Mouse (Mus musculus): ENCODE results near the gene Gm7029. TPM values are rescaled to one million over a fixed set of nuclear protein-coding genes. Genes with fewer than 3 reads are reported as not detected.

Gene Gm7029
- polyA plus RNA-seq, 1 experiment from 2014 or later: not detected

- peak; percentile 97 for ATAC-seq (ENCODE audit: low FRiP score)
- H3K9ac ChIP-seq: peak within 1 kb of the TSS; percentile 95
- DNase-seq (ENCODE audit: low spot score): peak; percentile 99
- peak within 1 kb of the TSS; percentile 89 for H3K27ac ChIP-seq
- H3K4me1 ChIP-seq (replicated peaks; ENCODE audit: control insufficient read depth, insufficient read depth, low read length): peaks cover 8% of the 10 kb centered on the region
- WGBS: under 1% methylated on average over 68 of the region's 68 CpGs
- H3K36me3 ChIP-seq (replicated peaks; ENCODE audit: control insufficient read depth, insufficient read depth): peaks cover 35% of the 10 kb centered on the region
- H3K27me3 ChIP-seq (ENCODE audit: control insufficient read depth, insufficient read depth, low read length): no peaks in the 10 kb centered on the region
- H3K9me3 ChIP-seq (ENCODE audit: control insufficient read depth, low read length): no peaks in the 10 kb centered on the region
- peak within 1 kb of the TSS; percentile 86 for H3K4me3 ChIP-seq (replicated peaks; ENCODE audit: low read length)
- H3K4me2 ChIP-seq (replicated peaks): peak within 1 kb of the TSS; percentile 98
Measured at GRCm38 (mm10) chr17:33909077-33909868, 35.6 kb downstream of the Gm7029 start, which contains the start of gene Daxx. TSS of gene Daxx (plus strand) at chr17:33909414.

GRCm38 (mm10) chr17:33909869-33910250 lies 36.2 kb downstream of the Gm7029 start:
- Histone ChIP-seq H3K4me2 (replicated peaks) (peak overlapping the region; percentile 98), H3K27me3 (ENCODE audit: control insufficient read depth, insufficient read depth, low read length) (no peaks in the 10 kb centered on the region), H3K9ac (peak overlapping the region; percentile 95), H3K36me3 (replicated peaks; ENCODE audit: control insufficient read depth, insufficient read depth) (peaks cover 38% of the 10 kb centered on the region), H3K4me3 (replicated peaks; ENCODE audit: low read length) (peak overlapping the region; percentile 86), H3K9me3 (ENCODE audit: control insufficient read depth, low read length) (no peaks in the 10 kb centered on the region), H3K27ac (peak overlapping the region; percentile 88), H3K4me1 (replicated peaks; ENCODE audit: control insufficient read depth, insufficient read depth, low read length) (peaks cover 8% of the 10 kb centered on the region)
- DNase-seq (ENCODE audit: low spot score): no peak
- no peak for ATAC-seq (ENCODE audit: low FRiP score)
- WGBS: 2% methylated on average over 14 of the region's 14 CpGs

GRCm38 (mm10) chr17:33910346-33911051 lies 36.9 kb downstream of the Gm7029 start:
- H3K27ac ChIP-seq: peak overlapping the region; percentile 88; the same call in 1 of the 2 replicates
- peak overlapping the region; percentile 86 for H3K4me3 ChIP-seq (replicated peaks; ENCODE audit: low read length)
- ATAC-seq (ENCODE audit: low FRiP score) (no peak), DNase-seq (ENCODE audit: low spot score) (no peak)
- 58% methylated on average over 11 of the region's 11 CpGs for WGBS
- H3K4me1 ChIP-seq (replicated peaks; ENCODE audit: control insufficient read depth, insufficient read depth, low read length): peaks cover 8% of the 10 kb centered on the region
- H3K27me3 ChIP-seq (ENCODE audit: control insufficient read depth, insufficient read depth, low read length): no peaks in the 10 kb centered on the region
- H3K9me3 ChIP-seq (ENCODE audit: control insufficient read depth, low read length): no peaks in the 10 kb centered on the region
- H3K9ac ChIP-seq: peak overlapping the region; percentile 95
- peak overlapping the region; percentile 98 for H3K4me2 ChIP-seq (replicated peaks)
- peaks cover 38% of the 10 kb centered on the region for H3K36me3 ChIP-seq (replicated peaks; ENCODE audit: control insufficient read depth, insufficient read depth)

- ATAC-seq (ENCODE audit: low FRiP score): no peak
- no peak for DNase-seq (ENCODE audit: low spot score)
- peaks cover 8% of the 10 kb centered on the region for H3K4me1 ChIP-seq (replicated peaks; ENCODE audit: control insufficient read depth, insufficient read depth, low read length)
- H3K36me3 ChIP-seq (replicated peaks; ENCODE audit: control insufficient read depth, insufficient read depth): peaks cover 38% of the 10 kb centered on the region
- no peak overlapping the region; the same call in 1 of the 2 replicates for H3K4me2 ChIP-seq (replicated peaks)
- no peaks in the 10 kb centered on the region for H3K9me3 ChIP-seq (ENCODE audit: control insufficient read depth, low read length)
- H3K27ac ChIP-seq: no peak overlapping the region
- no peaks in the 10 kb centered on the region for H3K27me3 ChIP-seq (ENCODE audit: control insufficient read depth, insufficient read depth, low read length)
- 93% methylated on average over 31 of the region's 31 CpGs for WGBS
- H3K9ac ChIP-seq: no peak overlapping the region
- no peak overlapping the region for H3K4me3 ChIP-seq (replicated peaks; ENCODE audit: low read length)
Measured at GRCm38 (mm10) chr17:33911052-33911812, 37.6 kb downstream of the Gm7029 start.

- ATAC-seq (ENCODE audit: low FRiP score) (no peak), DNase-seq (ENCODE audit: low spot score) (no peak)
- H3K27me3 ChIP-seq (ENCODE audit: control insufficient read depth, insufficient read depth, low read length): no peaks in the 10 kb centered on the region
- peaks cover 38% of the 10 kb centered on the region for H3K36me3 ChIP-seq (replicated peaks; ENCODE audit: control insufficient read depth, insufficient read depth)
- no peaks in the 10 kb centered on the region for H3K9me3 ChIP-seq (ENCODE audit: control insufficient read depth, low read length)
- peaks cover 13% of the 10 kb centered on the region for H3K4me1 ChIP-seq (replicated peaks; ENCODE audit: control insufficient read depth, insufficient read depth, low read length)
- WGBS: 92% methylated on average over 28 of the region's 28 CpGs
- no peak overlapping the region for H3K27ac ChIP-seq
- H3K4me3 ChIP-seq (replicated peaks; ENCODE audit: low read length): no peak overlapping the region
- H3K9ac ChIP-seq: no peak overlapping the region
- H3K4me2 ChIP-seq (replicated peaks): no peak overlapping the region
Measured at GRCm38 (mm10) chr17:33911813-33912414, 38.3 kb downstream of the Gm7029 start.

- DNase-seq (ENCODE audit: low spot score): no peak
- Histone ChIP-seq H3K4me1 (replicated peaks; ENCODE audit: control insufficient read depth, insufficient read depth, low read length) (peaks cover 14% of the 10 kb centered on the region), H3K4me3 (replicated peaks; ENCODE audit: low read length) (no peak overlapping the region), H3K4me2 (replicated peaks) (no peak overlapping the region), H3K9me3 (ENCODE audit: control insufficient read depth, low read length) (no peaks in the 10 kb centered on the region), H3K27me3 (ENCODE audit: control insufficient read depth, insufficient read depth, low read length) (no peaks in the 10 kb centered on the region), H3K9ac (no peak overlapping the region), H3K36me3 (replicated peaks; ENCODE audit: control insufficient read depth, insufficient read depth) (peaks cover 38% of the 10 kb centered on the region), H3K27ac (no peak overlapping the region)
- WGBS: 90% methylated on average over 10 of the region's 10 CpGs
- no peak for ATAC-seq (ENCODE audit: low FRiP score)
Measured at GRCm38 (mm10) chr17:33913264-33913663, 39.6 kb downstream of the Gm7029 start.

GRCm38 (mm10) chr17:33913905-33914304 lies 40.3 kb downstream of the Gm7029 start:
- 97% methylated on average over 8 of the region's 8 CpGs for WGBS
- Histone ChIP-seq H3K4me1 (replicated peaks; ENCODE audit: control insufficient read depth, insufficient read depth, low read length) (peaks cover 14% of the 10 kb centered on the region), H3K36me3 (replicated peaks; ENCODE audit: control insufficient read depth, insufficient read depth) (peaks cover 42% of the 10 kb centered on the region)

GRCm38 (mm10) chr17:33914969-33915391 lies 41.3 kb downstream of the Gm7029 start:
- ATAC-seq (ENCODE audit: low FRiP score) (no peak), DNase-seq (ENCODE audit: low spot score) (no peak)
- H3K4me2 ChIP-seq (replicated peaks): peak overlapping the region; percentile 64; the same call in 1 of the 2 replicates
- H3K27me3 ChIP-seq (ENCODE audit: control insufficient read depth, insufficient read depth, low read length): no peaks in the 10 kb centered on the region; the same call in 1 of the 2 replicates
- 74% methylated on average over 13 of the region's 13 CpGs for WGBS
- H3K9me3 ChIP-seq (ENCODE audit: control insufficient read depth, low read length): no peaks in the 10 kb centered on the region
- no peak overlapping the region for H3K9ac ChIP-seq
- H3K27ac ChIP-seq: no peak overlapping the region
- peak overlapping the region; percentile 51; the same call in 1 of the 2 replicates for H3K4me3 ChIP-seq (replicated peaks; ENCODE audit: low read length)
- peaks cover 42% of the 10 kb centered on the region for H3K36me3 ChIP-seq (replicated peaks; ENCODE audit: control insufficient read depth, insufficient read depth)
- H3K4me1 ChIP-seq (replicated peaks; ENCODE audit: control insufficient read depth, insufficient read depth, low read length): peaks cover 22% of the 10 kb centered on the region

More at GRCm38 (mm10) chr17:33913905-33914304, 40.3 kb downstream of the Gm7029 start:
- ATAC-seq (ENCODE audit: low FRiP score): no peak
- no peaks in the 10 kb centered on the region for H3K9me3 ChIP-seq (ENCODE audit: control insufficient read depth, low read length)
- no peak overlapping the region for H3K4me3 ChIP-seq (replicated peaks; ENCODE audit: low read length)
- no peak for DNase-seq (ENCODE audit: low spot score)
- H3K4me2 ChIP-seq (replicated peaks): no peak overlapping the region
- no peak overlapping the region for H3K27ac ChIP-seq
- H3K9ac ChIP-seq: no peak overlapping the region
- no peaks in the 10 kb centered on the region for H3K27me3 ChIP-seq (ENCODE audit: control insufficient read depth, insufficient read depth, low read length)

Measured in hindbrain, embryonic 14.5 days (tissue).